ENCODE assay signal across 17 mouse cellular contexts in the genomic region with DNA sequence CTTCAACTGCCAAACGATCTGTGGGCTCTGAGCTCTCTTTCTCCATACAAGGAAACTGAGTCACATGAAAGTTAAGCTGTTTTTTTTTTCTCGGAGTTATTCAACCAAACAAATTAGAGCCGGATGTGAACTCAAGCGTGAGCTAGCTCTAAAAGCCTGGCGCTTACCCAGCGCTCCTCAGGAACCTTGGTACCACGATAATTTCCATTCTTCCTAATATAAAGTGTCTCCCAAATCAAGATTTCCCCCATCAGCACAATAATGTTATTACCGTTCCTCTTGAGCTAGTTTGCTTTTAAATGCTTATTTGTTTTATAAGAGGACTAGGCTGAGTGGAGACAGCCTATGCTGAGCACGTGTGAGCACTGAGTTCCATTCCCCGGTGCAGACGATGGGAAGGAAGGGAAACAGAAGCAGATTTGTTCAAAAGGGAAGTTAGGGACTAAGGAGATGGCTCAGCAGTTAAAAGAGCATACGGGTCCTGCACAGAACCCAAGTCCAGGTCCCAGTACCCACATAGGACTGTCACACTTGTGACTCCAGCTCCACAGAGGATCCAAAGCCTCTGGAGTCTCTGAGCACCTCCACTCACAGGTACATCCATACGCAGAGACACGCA. TPM values are rescaled to one million over a fixed set of nuclear protein-coding genes. Genes with fewer than 3 reads are reported as not detected.
A peak's percentile ranks its signal among the peaks of the same experiment; 100 is the strongest.
DNase-seq lines count a peak whose midpoint lies in the region; ATAC-seq and TF ChIP-seq lines count a peak whose summit lies in the region.
"Had no signal": no experiment of that assay in that cellular context is flagged by ENCODE, and none has a peak within 500 bp of the region (broad histone marks: within the 10 kb centered on the region; RNA-seq: fewer than 3 reads in every experiment).

No protein-coding gene starts in this region.

- 74% methylated on average over 14 of the region's 14 CpGs for WGBS in kidney, embryonic 16.5 days
- WGBS in embryonic facial prominence, embryonic 10.5 days: 76% methylated on average over 14 of the region's 14 CpGs

- peak; percentile 55 to 60 for DNase-seq in kidney, adult 8-10 months
- no peak for DNase-seq in right cerebral cortex, adult 2 months (ENCODE audit: low spot score in 2 of 2)
- DNase-seq in embryonic facial prominence, embryonic 10.5 days (ENCODE audit: low spot score): no peak
- DNase-seq: liver, postnatal 0 days had no signal

- no peak for TF ChIP-seq POLR2A in bone marrow macrophage, adult 2 months (IDR thresholded peaks at IDR 0.05; ENCODE audit: borderline replicate concordance, low read depth, low read length)

- H3K9me3 ChIP-seq in kidney, embryonic 16.5 days (ENCODE audit: low read length): no peaks in the 10 kb centered on the region
- H3K9me3 ChIP-seq in E14TG2a.4 (ENCODE audit: low read length): no peaks in the 10 kb centered on the region
- 0 out of 2 replicates have a peak, but pooled peaks cover 3% of the 10 kb centered on the region for H3K9me3 ChIP-seq in embryonic facial prominence, embryonic 10.5 days
- H3K9me3 ChIP-seq: megakaryocyte, embryonic 14.5 days; neural tube, embryonic 12.5 days had no signal

- no peak overlapping the region for H3K9ac ChIP-seq in kidney, embryonic 16.5 days (replicated peaks; ENCODE audit: low read length)
- H3K9ac ChIP-seq: liver, postnatal 0 days; neural tube, embryonic 12.5 days had no signal

- H3K4me2 ChIP-seq in kidney, embryonic 16.5 days (replicated peaks; ENCODE audit: low read depth, low read length): no peak overlapping the region
- H3K4me2 ChIP-seq: neural tube, embryonic 12.5 days had no signal

- no peaks in the 10 kb centered on the region for H3K36me3 ChIP-seq in kidney, embryonic 16.5 days (ENCODE audit: insufficient read depth, low read length)
- H3K36me3 ChIP-seq in E14TG2a.4 (ENCODE audit: insufficient read depth, low read length): no peaks in the 10 kb centered on the region
- H3K36me3 ChIP-seq in embryonic facial prominence, embryonic 10.5 days (replicated peaks): no peaks in the 10 kb centered on the region
- H3K36me3 ChIP-seq: neural tube, embryonic 12.5 days had no signal

- H3K27me3 ChIP-seq in kidney, embryonic 16.5 days (ENCODE audit: insufficient read depth, low read length): no peaks in the 10 kb centered on the region
- peaks cover 6% of the 10 kb centered on the region; the same call in 1 of the 2 replicates for H3K27me3 ChIP-seq in E14TG2a.4 (ENCODE audit: insufficient read depth, low read length)
- no peaks in the 10 kb centered on the region for H3K27me3 ChIP-seq in embryonic facial prominence, embryonic 10.5 days (replicated peaks; ENCODE audit: low read depth, poor library complexity, severe bottlenecking)
- H3K27me3 ChIP-seq: neural tube, embryonic 12.5 days had no signal

- no peak overlapping the region for H3K27ac ChIP-seq in kidney, embryonic 16.5 days (ENCODE audit: low read length)
- peak overlapping the region; percentile 83 for H3K27ac ChIP-seq in bone marrow macrophage, adult 2 months (ENCODE audit: insufficient read depth, low read depth, low read length)
- H3K27ac ChIP-seq in embryonic facial prominence, embryonic 10.5 days (replicated peaks): no peak overlapping the region
- H3K27ac ChIP-seq: kidney, postnatal 0 days; neural tube, embryonic 12.5 days had no signal

- ATAC-seq in kidney, embryonic 16.5 days (ENCODE audit: low FRiP score, low TSS enrichment): no peak
- peak; percentile 78 for ATAC-seq in granulocyte monocyte progenitor cell, adult 5-6 weeks (replicated peaks; ENCODE audit: poor library complexity, severe bottlenecking)
- ATAC-seq: liver, postnatal 0 days had no signal

- peaks cover 5% of the 10 kb centered on the region; the same call in 1 of the 2 replicates for H3K4me1 ChIP-seq in kidney, embryonic 16.5 days (ENCODE audit: insufficient read depth, low read length)
- peaks cover 62% of the 10 kb centered on the region for H3K4me1 ChIP-seq in E14TG2a.4 (replicated peaks; ENCODE audit: low read depth, low read length)
- H3K4me1 ChIP-seq in bone marrow macrophage, adult 2 months (ENCODE audit: control insufficient read depth, insufficient read depth, low read length): peaks cover 13% of the 10 kb centered on the region
- H3K4me1 ChIP-seq in embryonic facial prominence, embryonic 10.5 days: peaks cover 24% of the 10 kb centered on the region

- no peak for TF ChIP-seq CTCF in E14TG2a.4 (conservative IDR thresholded peaks at IDR 0.05; ENCODE audit: low read length)
- no peak for TF ChIP-seq CTCF in bone marrow macrophage, adult 2 months (IDR thresholded peaks at IDR 0.05; ENCODE audit: low read depth, low read length)

- H3K4me3 ChIP-seq in kidney, embryonic 16.5 days (ENCODE audit: low read length): no peak overlapping the region
- peak overlapping the region; percentile 37; the same call in 1 of the 2 replicates for H3K4me3 ChIP-seq in E14TG2a.4 (replicated peaks; ENCODE audit: low read length)
- 0 out of 2 replicates have a peak overlapping the region, but pooled peaks have one; percentile 21 for H3K4me3 ChIP-seq in bone marrow macrophage, adult 2 months (ENCODE audit: insufficient read depth, low read length)
- H3K4me3 ChIP-seq in embryonic facial prominence, embryonic 10.5 days: no peak overlapping the region
- H3K4me3 ChIP-seq: erythroblast, embryonic 14.5 days; megakaryocyte, embryonic 14.5 days; neural tube, embryonic 12.5 days had no signal

RNA-seq across cellular contexts. Expression of gene Acss1, which starts 20.5 kb away (rescaled TPM):
- polyA plus RNA-seq in kidney, embryonic 16.5 days (2015; fragmentation: Nextera tagmentation; extraction: Ambion mirVana): 14.5 and 15.7 TPM in 2 replicates
- 9.4 and 9.5 TPM in 2 replicates for polyA plus RNA-seq in bone marrow macrophage, adult 2 months (2012; ENCODE audit: insufficient read depth, insufficient read length, missing spikeins)
- total RNA-seq in granulocyte monocyte progenitor cell, adult 5-6 weeks (2014; fragmentation: Nextera tagmentation): 13.1 and 14.5 TPM in 2 replicates
- total RNA-seq in granulocyte monocyte progenitor cell, adult 5-6 weeks (2017): 8.1 and 12.2 TPM in 2 replicates
- 7.8 and 9.3 TPM in 2 replicates for polyA plus RNA-seq in embryonic facial prominence, embryonic 10.5 days (2016; fragmentation: Nextera tagmentation; extraction: Ambion mirVana)

RNA-seq across cellular contexts. Expression of gene Apmap, which starts 39.4 kb away (rescaled TPM):
- 55.4 and 58.0 TPM in 2 replicates for polyA plus RNA-seq in kidney, embryonic 16.5 days (2015; fragmentation: Nextera tagmentation; extraction: Ambion mirVana)
- 21.4 and 22.1 TPM in 2 replicates for polyA plus RNA-seq in bone marrow macrophage, adult 2 months (2012; ENCODE audit: insufficient read depth, insufficient read length, missing spikeins)
- 27.2 and 31.8 TPM in 2 replicates for total RNA-seq in granulocyte monocyte progenitor cell, adult 5-6 weeks (2014; fragmentation: Nextera tagmentation)
- 79.5 and 89.3 TPM in 2 replicates for total RNA-seq in granulocyte monocyte progenitor cell, adult 5-6 weeks (2017)
- polyA plus RNA-seq in embryonic facial prominence, embryonic 10.5 days (2016; fragmentation: Nextera tagmentation; extraction: Ambion mirVana): 27.9 and 31.5 TPM in 2 replicates

RNA-seq across cellular contexts. Expression of gene Vsx1, which starts 41.4 kb away (rescaled TPM):
- polyA plus RNA-seq in kidney, embryonic 16.5 days (2015; fragmentation: Nextera tagmentation; extraction: Ambion mirVana): not detected in 2 replicates
- not detected in 2 replicates for polyA plus RNA-seq in bone marrow macrophage, adult 2 months (2012; ENCODE audit: insufficient read depth, insufficient read length, missing spikeins)
- not detected in 2 replicates for total RNA-seq in granulocyte monocyte progenitor cell, adult 5-6 weeks (2014; fragmentation: Nextera tagmentation)
- total RNA-seq in granulocyte monocyte progenitor cell, adult 5-6 weeks (2017): not detected in 2 replicates
- 0.04 and 0.23 TPM in 2 replicates for polyA plus RNA-seq in embryonic facial prominence, embryonic 10.5 days (2016; fragmentation: Nextera tagmentation; extraction: Ambion mirVana)
- total RNA-seq: adrenal gland, postnatal 10 days; gastrocnemius, postnatal 14 days; left cerebral cortex, postnatal 14 days had no signal
- polyA plus RNA-seq: erythroblast, embryonic 14.5 days; heart, embryonic 16.5 days; kidney, postnatal 0 days; liver, postnatal 0 days; stomach, postnatal 0 days had no signal

Comparison
In these comparisons a context has a peak if more than half of its experiments do, and no peak if none do; other contexts are left out.
1. DNase-seq: peak in kidney, adult 8-10 months (2 of 2); none in right cerebral cortex, adult 2 months (0 of 2) and embryonic facial prominence, embryonic 10.5 days (single experiment).
2. H3K4me3 ChIP-seq: peak in E14TG2a.4 (single experiment) and bone marrow macrophage, adult 2 months (single experiment); none in kidney, embryonic 16.5 days (single experiment) and embryonic facial prominence, embryonic 10.5 days (single experiment).